Mouse (Mus musculus) spleen, adult 2 months (tissue): ENCODE data around the gene Nol6. TPM values are rescaled to one million over a fixed set of nuclear protein-coding genes. Genes with fewer than 3 reads are reported as not detected.

Experiments used
- DNase-seq, 2 experiments: peaks; one replicate each; pipeline versions ENCODE4 v3.0.0 to v3.0.0-alpha.2; 2012 to 2021; ENCODE audit warnings: low spot score in 2 of 2, low read depth in 1 of 2
- H3K27ac ChIP-seq: fragments of 200-500 bp; 2 replicates; pipeline ENCODE4 v1.5.1; 2012; ENCODE audit warnings: low read length, inconsistent platforms; ENCODE audit not compliant: insufficient read depth
- H3K27me3 ChIP-seq: fragments of 200-500 bp; 2 replicates; pipeline ENCODE4 v1.6.1; 2012; ENCODE audit warnings: mild to moderate bottlenecking, moderate library complexity, low read length, inconsistent platforms; ENCODE audit not compliant: control insufficient read depth, insufficient read depth
- H3K36me3 ChIP-seq: fragments of 200-500 bp; 2 replicates; pipeline ENCODE4 v1.6.1; 2012; ENCODE audit warnings: mild to moderate bottlenecking, low read length, inconsistent platforms; ENCODE audit not compliant: control insufficient read depth, insufficient read depth
- H3K4me1 ChIP-seq: fragments of 200-500 bp; 2 replicates; pipeline ENCODE4 v1.6.1; 2011; ENCODE audit warnings: inconsistent platforms; ENCODE audit not compliant: control insufficient read depth, insufficient read depth, insufficient read length
- H3K4me3 ChIP-seq: fragments of 200-500 bp; 2 replicates; pipeline ENCODE4 v1.5.1; 2011; ENCODE audit warnings: mild to moderate bottlenecking, inconsistent platforms; ENCODE audit not compliant: insufficient read depth, insufficient read length; ENCODE audit errors: extremely low read depth
- CTCF ChIP-seq: fragments of 200-500 bp; IDR thresholded peaks from 2 replicates; pipeline ENCODE4 v1.5.1; 2011; ENCODE audit warnings: mild to moderate bottlenecking, inconsistent platforms; ENCODE audit not compliant: insufficient read depth, insufficient read length, insufficient replicate concordance; ENCODE audit errors: extremely low read depth
- POLR2A ChIP-seq: fragments of 200-500 bp; IDR thresholded peaks from 2 replicates; pipeline ENCODE4 v1.6.1; 2011; ENCODE audit warnings: low read depth, low read length, inconsistent platforms
- WGBS: fragments of 180-500 bp; shearing (Covaris S2); methylation state at CpG from one replicate; pipeline ENCODE4 v1.1.7; 2018; 5-methylcytosine and 5-hydroxymethylcytosine counted together
- polyA plus RNA-seq: library from polyadenylated mRNA; depleted of rRNA; stranded (reverse); fragments of >200 nt; gene quantifications from 2 replicates; pipeline ENCODE4 v1.2.3, GENCODE M21; 2012

The Nol6 gene
- polyA plus RNA-seq, 1 experiment, result 30.4 TPM

GRCm38 (mm10) chr4:41118706-41119292 is 5.5 kb downstream of the Nol6 start:
- H3K4me1 ChIP-seq, result no peaks in the 10 kb centered on the region; the same call in 1 of the 2 replicates
- TF ChIP-seq POLR2A, result no peak
- TF ChIP-seq CTCF, result peak; percentile 85; the same call in 1 of the 2 replicates
- no peak overlapping the region for H3K27ac ChIP-seq
- WGBS, result 67% methylated on average over 11 of the region's 11 CpGs
- H3K27me3 ChIP-seq, result no peaks in the 10 kb centered on the region
- H3K36me3 ChIP-seq, result peaks cover 62% of the 10 kb centered on the region
- DNase-seq, result peak in 1 of 2 experiments; percentile 51
- no peak overlapping the region for H3K4me3 ChIP-seq

- TF ChIP-seq CTCF, result no peak
- TF ChIP-seq POLR2A, result no peak
- 87% methylated on average over 3 of the region's 3 CpGs for WGBS
- Histone ChIP-seq H3K36me3 (peaks cover 59% of the 10 kb centered on the region), H3K27me3 (no peaks in the 10 kb centered on the region), H3K27ac (no peak overlapping the region), H3K4me3 (no peak overlapping the region), H3K4me1 (no peaks in the 10 kb centered on the region)
- DNase-seq, result no peak
Measured at GRCm38 (mm10) chr4:41116817-41117216, 7.4 kb downstream of the Nol6 start.

- peaks cover 52% of the 10 kb centered on the region for H3K36me3 ChIP-seq
- no peak overlapping the region for H3K27ac ChIP-seq
- DNase-seq, result no peak
- no peak for TF ChIP-seq CTCF
- no peak for TF ChIP-seq POLR2A
- H3K27me3 ChIP-seq, result no peaks in the 10 kb centered on the region
- H3K4me1 ChIP-seq, result no peaks in the 10 kb centered on the region
- 92% methylated on average over 15 of the region's 15 CpGs for WGBS
- H3K4me3 ChIP-seq, result no peak overlapping the region
Measured at GRCm38 (mm10) chr4:41115793-41116192, 8.5 kb downstream of the Nol6 start.

GRCm38 (mm10) chr4:41115074-41115473 is 9.2 kb downstream of the Nol6 start:
- Histone ChIP-seq H3K36me3 (peaks cover 48% of the 10 kb centered on the region), H3K4me3 (no peak overlapping the region), H3K27me3 (no peaks in the 10 kb centered on the region), H3K4me1 (no peaks in the 10 kb centered on the region), H3K27ac (no peak overlapping the region)
- WGBS, result 90% methylated on average over 6 of the region's 6 CpGs
- no peak for TF ChIP-seq CTCF
- no peak for DNase-seq

GRCm38 (mm10) chr4:41114358-41115070 is 9.7 kb downstream of the Nol6 start:
- Histone ChIP-seq H3K27me3 (no peaks in the 10 kb centered on the region), H3K36me3 (peaks cover 42% of the 10 kb centered on the region), H3K27ac (no peak overlapping the region), H3K4me3 (no peak overlapping the region), H3K4me1 (no peaks in the 10 kb centered on the region)
- WGBS, result 95% methylated on average over 9 of the region's 9 CpGs
- TF ChIP-seq CTCF (no peak), POLR2A (no peak)
- no peak for DNase-seq

- no peak for DNase-seq
- H3K27ac ChIP-seq, result no peak overlapping the region
- no peak overlapping the region for H3K4me3 ChIP-seq
- no peaks in the 10 kb centered on the region; the same call in 1 of the 2 replicates for H3K36me3 ChIP-seq
- TF ChIP-seq POLR2A (no peak), CTCF (no peak)
- no peaks in the 10 kb centered on the region for H3K27me3 ChIP-seq
- 71% methylated on average over 10 of the region's 10 CpGs for WGBS
- H3K4me1 ChIP-seq, result no peaks in the 10 kb centered on the region
Measured at GRCm38 (mm10) chr4:41108717-41109425, 15.4 kb downstream of the Nol6 start.

- no peak overlapping the region for H3K4me3 ChIP-seq
- WGBS, result 87% methylated on average over 4 of the region's 4 CpGs
- H3K36me3 ChIP-seq, result no peaks in the 10 kb centered on the region
- no peak for DNase-seq
- no peak overlapping the region for H3K27ac ChIP-seq
- no peaks in the 10 kb centered on the region for H3K4me1 ChIP-seq
- no peaks in the 10 kb centered on the region for H3K27me3 ChIP-seq
- TF ChIP-seq POLR2A, result no peak
- TF ChIP-seq CTCF, result no peak
Measured at GRCm38 (mm10) chr4:41107440-41107839, 16.8 kb downstream of the Nol6 start.
